Mouse (Mus musculus): Measurements from ENCODE around the gene Mum1. TPM values are rescaled to one million over a fixed set of nuclear protein-coding genes. Genes with fewer than 3 reads are reported as not detected.
A peak's percentile ranks its signal among the peaks of the same experiment; 100 is the strongest.

The Mum1 gene
- polyA plus RNA-seq, 1 experiment, result 27.2 TPM

- no peak for TF ChIP-seq CTCF (IDR thresholded peaks at IDR 0.05; ENCODE audit: low read depth, low read length)
- peak; percentile 15; the same call in 1 of the 2 replicates for TF ChIP-seq POLR2A (IDR thresholded peaks at IDR 0.05; ENCODE audit: borderline replicate concordance, low read depth, low read length)
- Histone ChIP-seq H3K27ac (ENCODE audit: insufficient read depth, low read depth, low read length) (peak within 1 kb of the TSS; percentile 91), H3K4me1 (ENCODE audit: control insufficient read depth, insufficient read depth, low read length) (peaks cover 3% of the 10 kb centered on the region; the same call in 1 of the 2 replicates), H3K4me3 (ENCODE audit: insufficient read depth, low read length) (peak within 1 kb of the TSS; percentile 99)
Observed at GRCm38 (mm10) chr10:80248971-80249640, 22.9 kb downstream of the Mum1 start, which contains the start of gene Ndufs7. Gene Ndufs7 (plus strand): TSS chr10:80249121.

DNA sequence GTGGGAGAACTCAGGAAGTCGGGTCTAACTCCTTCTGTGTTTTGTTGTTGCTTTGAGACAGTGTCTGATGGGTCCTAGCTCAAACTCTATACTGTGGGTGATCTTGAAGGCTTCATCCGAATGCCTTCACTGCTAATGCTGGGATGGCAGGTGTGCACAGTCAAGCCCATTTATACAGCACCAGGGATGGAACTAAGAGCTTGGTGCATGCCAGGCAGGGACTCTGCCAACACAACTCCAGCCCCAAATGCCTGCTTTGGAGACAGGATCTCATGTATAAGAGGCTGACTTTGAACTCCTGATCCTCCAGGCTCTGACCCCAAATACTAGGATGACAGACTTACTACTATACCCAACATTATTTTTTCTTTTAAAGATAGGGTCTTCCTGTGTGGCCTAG lies 23.8 kb downstream of the Mum1 start:
- peak overlapping the region; percentile 99 for H3K4me3 ChIP-seq (ENCODE audit: insufficient read depth, low read length)
- H3K27ac ChIP-seq (ENCODE audit: insufficient read depth, low read depth, low read length), result peak overlapping the region; percentile 91; the same call in 1 of the 2 replicates
- peaks cover 3% of the 10 kb centered on the region; the same call in 1 of the 2 replicates for H3K4me1 ChIP-seq (ENCODE audit: control insufficient read depth, insufficient read depth, low read length)
- no peak for TF ChIP-seq POLR2A (IDR thresholded peaks at IDR 0.05; ENCODE audit: borderline replicate concordance, low read depth, low read length)
- TF ChIP-seq CTCF (IDR thresholded peaks at IDR 0.05; ENCODE audit: low read depth, low read length), result no peak

DNA sequence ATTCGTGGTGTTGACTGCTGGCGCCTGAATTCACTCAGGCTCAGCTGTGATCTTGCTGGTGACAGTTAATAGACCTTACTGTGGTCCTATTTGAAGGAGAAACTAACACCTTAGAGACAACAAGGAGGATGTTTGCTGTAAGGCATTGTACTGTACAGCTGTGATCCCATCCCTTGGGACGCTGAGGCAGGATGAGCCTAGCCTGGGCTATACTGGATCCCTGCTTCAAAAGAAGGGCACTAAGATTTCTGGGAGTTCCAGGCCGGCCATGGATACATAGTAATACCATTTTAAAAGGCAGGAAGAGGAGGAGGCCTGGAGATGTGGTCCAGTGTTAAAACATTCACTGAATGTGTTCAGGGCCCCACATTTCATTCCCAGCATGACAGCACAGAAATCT lies 24.3 kb downstream of the Mum1 start:
- Histone ChIP-seq H3K4me1 (ENCODE audit: control insufficient read depth, insufficient read depth, low read length) (peaks cover 3% of the 10 kb centered on the region; the same call in 1 of the 2 replicates), H3K27ac (ENCODE audit: insufficient read depth, low read depth, low read length) (no peak overlapping the region), H3K4me3 (ENCODE audit: insufficient read depth, low read length) (peak overlapping the region; percentile 99)
- TF ChIP-seq POLR2A (IDR thresholded peaks at IDR 0.05; ENCODE audit: borderline replicate concordance, low read depth, low read length) (no peak), CTCF (IDR thresholded peaks at IDR 0.05; ENCODE audit: low read depth, low read length) (no peak)

DNA sequence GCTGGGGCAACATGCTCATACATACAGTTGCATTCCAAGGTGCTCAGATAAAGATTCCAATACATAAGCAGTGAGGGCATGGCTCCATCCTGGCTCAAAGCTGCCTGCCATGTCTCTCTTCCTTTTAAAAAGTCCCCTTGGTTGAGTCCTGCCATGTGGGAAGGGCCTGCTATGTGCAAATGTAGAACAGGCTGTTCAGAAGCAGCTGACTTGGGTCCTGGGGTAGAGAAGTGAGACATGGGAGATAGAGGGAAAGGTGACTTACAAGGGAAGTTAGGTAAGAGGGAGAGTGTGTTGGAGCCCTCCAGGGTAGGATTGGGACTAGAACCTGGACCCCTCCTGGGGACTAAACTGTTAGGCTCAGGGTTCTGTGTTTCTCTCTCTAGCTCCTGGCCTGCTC lies 25.8 kb downstream of the Mum1 start:
- Histone ChIP-seq H3K27ac (ENCODE audit: insufficient read depth, low read depth, low read length) (no peak overlapping the region), H3K4me3 (ENCODE audit: insufficient read depth, low read length) (no peak overlapping the region), H3K4me1 (ENCODE audit: control insufficient read depth, insufficient read depth, low read length) (peaks cover 3% of the 10 kb centered on the region; the same call in 1 of the 2 replicates)
- TF ChIP-seq POLR2A (IDR thresholded peaks at IDR 0.05; ENCODE audit: borderline replicate concordance, low read depth, low read length), result no peak
- no peak for TF ChIP-seq CTCF (IDR thresholded peaks at IDR 0.05; ENCODE audit: low read depth, low read length)

GRCm38 (mm10) chr10:80252493-80253274 lies 26.4 kb downstream of the Mum1 start:
- Histone ChIP-seq H3K27ac (ENCODE audit: insufficient read depth, low read depth, low read length) (no peak overlapping the region), H3K4me3 (ENCODE audit: insufficient read depth, low read length) (no peak overlapping the region), H3K4me1 (ENCODE audit: control insufficient read depth, insufficient read depth, low read length) (peaks cover 3% of the 10 kb centered on the region; the same call in 1 of the 2 replicates)
- TF ChIP-seq POLR2A (IDR thresholded peaks at IDR 0.05; ENCODE audit: borderline replicate concordance, low read depth, low read length) (no peak), CTCF (IDR thresholded peaks at IDR 0.05; ENCODE audit: low read depth, low read length) (no peak)

- TF ChIP-seq CTCF (IDR thresholded peaks at IDR 0.05; ENCODE audit: low read depth, low read length), result no peak
- TF ChIP-seq POLR2A (IDR thresholded peaks at IDR 0.05; ENCODE audit: borderline replicate concordance, low read depth, low read length), result no peak
- H3K4me1 ChIP-seq (ENCODE audit: control insufficient read depth, insufficient read depth, low read length), result peaks cover 3% of the 10 kb centered on the region; the same call in 1 of the 2 replicates
Observed at GRCm38 (mm10) chr10:80253551-80253950, 27.3 kb downstream of the Mum1 start.

DNA sequence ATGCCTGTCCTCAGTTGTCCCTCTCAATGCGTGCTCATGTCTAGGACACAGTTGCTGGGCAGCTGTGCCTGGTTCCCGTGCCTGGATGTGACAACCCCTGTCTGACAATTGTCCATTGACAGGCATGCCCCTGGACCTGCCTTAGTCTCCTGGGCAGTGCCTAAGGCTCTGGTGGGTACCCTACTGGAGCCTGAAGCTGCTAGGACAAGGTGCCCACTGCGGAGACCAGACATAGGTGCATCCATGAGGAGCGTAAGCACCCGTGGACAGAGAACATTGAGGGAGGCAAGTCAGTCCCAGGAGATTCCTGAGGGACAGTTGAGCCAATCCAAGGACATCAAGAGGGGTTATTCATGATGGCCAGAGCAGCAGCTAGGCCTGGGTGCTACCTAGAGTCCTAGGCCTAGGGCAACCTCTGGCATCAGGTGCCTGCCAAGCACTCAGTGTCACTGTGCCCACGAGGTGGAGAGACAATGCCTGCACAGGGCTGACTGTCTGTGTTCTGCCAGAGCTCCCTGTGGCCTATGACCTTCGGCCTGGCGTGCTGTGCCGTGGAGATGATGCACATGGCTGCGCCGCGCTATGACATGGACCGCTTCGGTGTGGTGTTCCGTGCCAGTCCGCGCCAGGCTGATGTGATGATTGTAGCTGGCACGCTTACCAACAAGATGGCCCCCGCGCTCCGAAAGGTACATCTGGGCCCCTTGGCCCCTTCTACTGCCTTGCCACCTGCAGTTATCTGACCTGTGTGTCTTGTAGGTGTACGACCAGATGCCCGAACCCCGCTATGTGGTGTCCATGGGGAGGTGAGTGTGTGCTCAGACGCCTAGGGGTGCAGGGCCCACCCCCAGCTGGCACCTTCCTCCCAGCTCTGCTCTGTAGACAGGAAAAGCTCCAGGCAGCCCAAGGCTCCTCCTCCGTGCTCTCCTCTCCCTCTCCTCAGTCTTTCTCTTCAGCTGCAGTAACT lies 28.4 kb downstream of the Mum1 start:
- no peak overlapping the region for H3K27ac ChIP-seq (ENCODE audit: insufficient read depth, low read depth, low read length)
- TF ChIP-seq CTCF (IDR thresholded peaks at IDR 0.05; ENCODE audit: low read depth, low read length) (no peak), POLR2A (IDR thresholded peaks at IDR 0.05; ENCODE audit: borderline replicate concordance, low read depth, low read length) (no peak)
- no peak overlapping the region for H3K4me3 ChIP-seq (ENCODE audit: insufficient read depth, low read length)
- peaks cover 6% of the 10 kb centered on the region for H3K4me1 ChIP-seq (ENCODE audit: control insufficient read depth, insufficient read depth, low read length)

More at GRCm38 (mm10) chr10:80253551-80253950, 27.3 kb downstream of the Mum1 start:
- no peak overlapping the region for H3K27ac ChIP-seq (ENCODE audit: insufficient read depth, low read depth, low read length)
- no peak overlapping the region for H3K4me3 ChIP-seq (ENCODE audit: insufficient read depth, low read length)

- Histone ChIP-seq H3K4me3 (ENCODE audit: insufficient read depth, low read length) (no peak overlapping the region), H3K4me1 (ENCODE audit: control insufficient read depth, insufficient read depth, low read length) (peaks cover 5% of the 10 kb centered on the region), H3K27ac (ENCODE audit: insufficient read depth, low read depth, low read length) (no peak overlapping the region)
- TF ChIP-seq POLR2A (IDR thresholded peaks at IDR 0.05; ENCODE audit: borderline replicate concordance, low read depth, low read length), result no peak
- TF ChIP-seq CTCF (IDR thresholded peaks at IDR 0.05; ENCODE audit: low read depth, low read length), result no peak
Observed at GRCm38 (mm10) chr10:80255881-80256535, 29.8 kb downstream of the Mum1 start.

DNA sequence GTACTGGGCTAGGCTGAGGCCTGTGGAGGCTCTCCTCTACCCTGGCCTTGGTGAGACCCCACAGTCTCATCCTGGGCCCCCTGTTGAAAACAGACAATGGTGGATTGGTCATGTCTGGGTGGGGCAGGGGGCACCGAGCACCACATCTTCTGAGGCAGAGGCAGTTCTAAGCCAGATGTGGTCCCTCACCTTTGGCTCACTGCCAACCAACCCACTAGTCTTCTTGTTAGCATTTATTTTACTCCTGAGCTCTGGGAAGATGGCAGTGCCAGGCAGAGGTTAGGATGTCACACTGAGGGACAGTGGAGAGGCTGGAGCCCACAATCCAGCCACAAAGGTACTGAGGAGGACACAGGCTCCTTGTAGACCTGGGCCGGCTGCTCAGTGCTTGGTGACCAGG lies 31.7 kb downstream of the Mum1 start:
- no peak overlapping the region for H3K4me3 ChIP-seq (ENCODE audit: insufficient read depth, low read length)
- peaks cover 14% of the 10 kb centered on the region for H3K4me1 ChIP-seq (ENCODE audit: control insufficient read depth, insufficient read depth, low read length)
- no peak for TF ChIP-seq POLR2A (IDR thresholded peaks at IDR 0.05; ENCODE audit: borderline replicate concordance, low read depth, low read length)
- TF ChIP-seq CTCF (IDR thresholded peaks at IDR 0.05; ENCODE audit: low read depth, low read length), result no peak
- H3K27ac ChIP-seq (ENCODE audit: insufficient read depth, low read depth, low read length), result no peak overlapping the region
